Mouse (Mus musculus) adrenal gland, adult 2 months (tissue): ENCODE measurements at regions not wholly inside any gene's neighbourhood (a gene's known extent, or its start where the extent isn't known, plus 50 kb on each side); places are given as distances from the start of the nearest gene placed in this dataset.

ENCODE experiments used
- DNase-seq: peaks from one replicate; pipeline ENCODE4 v3.0.0; 2021

GRCm38 (mm10) chr17:45866876-45867652 lies 133.4 kb upstream of the 1600014C23Rik start:
- no peak for DNase-seq

GRCm38 (mm10) chr17:45866346-45866745 lies 132.7 kb upstream of the 1600014C23Rik start:
- no peak for DNase-seq

DNA sequence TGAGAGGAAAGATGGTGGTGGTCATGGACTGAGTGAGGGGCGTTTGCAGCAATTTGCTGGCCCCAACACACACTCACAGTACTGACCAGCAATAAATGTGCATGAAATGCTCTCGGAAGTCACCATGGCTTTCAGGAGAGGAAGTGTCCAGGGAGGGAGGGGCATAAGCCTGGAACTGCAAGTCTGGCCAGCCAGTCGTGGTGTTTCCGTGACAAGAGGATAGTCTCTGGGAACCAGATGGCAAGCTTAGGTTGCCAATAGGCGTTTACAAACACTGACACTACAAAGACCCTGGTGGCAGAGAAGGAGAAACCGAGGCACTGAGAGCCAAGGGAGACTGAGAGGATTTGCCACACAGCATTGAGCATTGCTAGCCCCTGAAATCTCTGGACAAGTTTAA lies 132.3 kb upstream of the 1600014C23Rik start:
- no peak for DNase-seq

DNA sequence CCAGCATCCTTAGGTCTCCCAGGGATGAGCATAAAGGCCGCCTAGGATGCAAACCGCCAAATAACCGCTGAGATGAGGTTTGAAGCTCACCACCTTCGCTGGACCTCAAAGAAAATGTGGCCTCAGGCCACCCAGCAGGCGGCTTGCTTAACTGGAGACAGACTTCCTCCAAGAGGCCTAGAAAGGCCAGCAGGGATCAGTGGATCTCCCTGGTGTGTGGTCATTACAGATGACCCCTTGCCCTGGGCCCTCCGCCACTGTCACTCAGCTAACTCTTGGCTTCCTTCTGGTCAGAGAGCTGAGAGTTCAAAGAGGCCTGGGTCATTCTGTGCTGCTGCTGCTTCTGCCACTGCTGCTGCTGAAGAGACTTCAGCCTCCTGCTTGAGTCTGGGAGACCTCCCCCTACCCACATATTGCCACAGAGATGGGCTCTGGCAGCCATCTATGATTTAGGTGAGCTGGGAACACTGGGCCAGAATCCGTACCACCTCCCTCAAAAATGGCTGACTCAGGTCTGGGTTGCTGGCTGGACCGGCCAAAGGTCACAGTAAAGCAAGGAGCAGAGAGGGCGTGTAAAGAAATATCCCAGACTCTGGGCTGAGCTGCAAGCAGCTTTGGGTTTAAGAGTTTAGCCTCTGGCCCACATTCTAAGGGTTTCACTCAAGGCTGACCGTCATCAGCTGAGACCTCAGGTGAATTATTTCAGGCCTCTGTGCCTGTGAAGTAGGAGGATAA lies 130.0 kb upstream of the 1600014C23Rik start:
- DNase-seq, result no peak

- DNase-seq, result no peak
These were observed 129.4 kb upstream of the 1600014C23Rik start for GRCm38 (mm10) chr17:45863031-45863430.

- DNase-seq, result no peak
These were observed 125.8 kb upstream of the 1600014C23Rik start for GRCm38 (mm10) chr17:45859441-45859840.

DNA sequence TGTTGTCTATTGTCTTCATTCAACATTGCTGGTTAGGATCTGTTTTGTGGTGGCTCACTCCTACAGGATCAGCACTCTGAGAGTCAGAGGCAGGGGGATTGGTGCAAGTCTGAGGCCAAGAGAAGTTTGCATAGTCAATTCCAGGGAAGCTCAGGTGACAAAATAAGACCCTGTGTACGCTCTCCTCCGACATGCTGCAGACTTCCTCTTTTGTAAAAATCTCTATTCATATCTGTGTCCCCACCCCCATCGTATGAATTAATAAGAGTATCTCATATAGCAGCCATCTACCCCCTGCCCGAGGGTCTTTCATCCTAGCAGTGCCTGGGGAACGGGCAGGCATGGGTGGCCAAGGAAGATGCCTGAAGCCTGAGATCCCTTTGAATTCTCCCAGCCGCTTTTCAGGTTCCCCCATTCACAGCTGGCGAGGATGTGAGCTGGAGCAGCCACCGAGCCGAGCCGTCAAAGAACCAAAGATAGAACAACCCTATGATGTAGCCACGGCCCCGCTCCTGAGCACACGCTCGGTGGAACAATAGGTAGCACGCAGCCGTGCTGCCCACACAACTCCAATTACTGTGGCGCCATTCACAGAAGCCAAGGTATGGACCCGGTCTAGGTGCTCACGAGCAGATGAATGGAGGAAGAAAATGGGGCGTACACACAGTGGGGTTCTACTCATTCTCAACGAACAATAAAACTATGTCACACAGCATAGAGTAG lies 120.4 kb upstream of the 1600014C23Rik start:
- no peak for DNase-seq

DNA sequence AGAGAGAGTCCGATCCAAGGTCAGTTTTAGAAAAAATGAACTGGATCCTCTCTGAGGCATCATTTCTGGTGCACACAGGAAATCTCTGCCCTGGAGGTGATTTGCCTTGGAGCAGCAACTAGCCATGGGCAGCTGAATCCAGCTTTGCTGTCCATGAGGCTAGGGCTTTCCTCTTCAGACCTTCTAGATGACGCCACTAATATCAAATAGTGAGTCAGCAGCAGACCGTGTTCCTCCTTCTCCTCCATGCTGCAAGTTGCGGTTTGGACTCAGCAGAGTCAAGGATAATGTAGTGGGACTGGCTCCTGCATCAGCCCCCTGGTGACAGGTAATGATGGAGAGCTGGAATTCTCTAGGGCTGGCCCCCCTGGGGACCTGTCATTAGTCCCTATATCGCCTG lies 118.8 kb upstream of the 1600014C23Rik start:
- DNase-seq, result peak; percentile 75

- DNase-seq, result peak; percentile 59
These were observed 118.2 kb upstream of the 1600014C23Rik start for GRCm38 (mm10) chr17:45851723-45852396.

DNA sequence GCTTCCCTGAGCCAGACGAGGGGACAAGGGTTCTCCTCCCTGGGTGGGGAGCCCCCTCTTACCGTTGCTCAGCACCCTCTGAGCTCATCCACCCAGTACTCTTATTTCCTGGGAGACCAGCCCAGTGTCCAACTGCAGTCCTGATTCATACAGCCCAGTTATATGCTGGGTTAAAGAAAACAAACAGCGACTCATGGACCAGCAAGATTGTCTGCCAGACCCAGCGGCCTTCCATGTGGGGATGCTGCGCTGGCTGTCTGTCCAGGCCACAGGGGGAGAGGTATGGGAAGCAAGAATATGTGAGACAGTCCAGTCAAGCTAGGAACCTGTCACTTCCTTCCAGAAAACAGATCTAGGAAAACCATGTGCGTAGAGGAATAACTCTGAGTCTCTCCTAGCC lies 117.3 kb upstream of the 1600014C23Rik start:
- no peak for DNase-seq

GRCm38 (mm10) chr17:45850174-45850573 lies 116.5 kb upstream of the 1600014C23Rik start:
- DNase-seq, result peak; percentile 79

DNA sequence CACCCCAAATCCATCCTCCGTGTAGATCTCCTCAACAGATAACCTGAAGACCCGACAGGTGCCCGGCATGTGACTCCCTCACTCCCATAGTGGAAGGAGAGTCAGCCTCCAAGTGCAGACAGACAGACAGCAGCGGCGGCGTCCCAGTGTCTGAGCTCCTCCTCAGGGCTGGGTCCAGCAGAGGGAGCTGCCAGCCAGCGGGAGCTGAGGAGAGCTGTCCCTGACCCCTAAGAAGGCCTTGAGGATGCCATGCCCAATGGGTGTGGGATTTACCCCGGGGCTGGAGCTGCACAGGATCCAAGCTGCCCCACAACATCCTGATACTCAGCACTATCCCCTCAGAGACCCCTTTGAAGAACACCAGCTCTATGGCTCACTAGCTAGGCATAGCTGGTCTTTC lies 115.0 kb upstream of the 1600014C23Rik start:
- peak; percentile 88 for DNase-seq

DNA sequence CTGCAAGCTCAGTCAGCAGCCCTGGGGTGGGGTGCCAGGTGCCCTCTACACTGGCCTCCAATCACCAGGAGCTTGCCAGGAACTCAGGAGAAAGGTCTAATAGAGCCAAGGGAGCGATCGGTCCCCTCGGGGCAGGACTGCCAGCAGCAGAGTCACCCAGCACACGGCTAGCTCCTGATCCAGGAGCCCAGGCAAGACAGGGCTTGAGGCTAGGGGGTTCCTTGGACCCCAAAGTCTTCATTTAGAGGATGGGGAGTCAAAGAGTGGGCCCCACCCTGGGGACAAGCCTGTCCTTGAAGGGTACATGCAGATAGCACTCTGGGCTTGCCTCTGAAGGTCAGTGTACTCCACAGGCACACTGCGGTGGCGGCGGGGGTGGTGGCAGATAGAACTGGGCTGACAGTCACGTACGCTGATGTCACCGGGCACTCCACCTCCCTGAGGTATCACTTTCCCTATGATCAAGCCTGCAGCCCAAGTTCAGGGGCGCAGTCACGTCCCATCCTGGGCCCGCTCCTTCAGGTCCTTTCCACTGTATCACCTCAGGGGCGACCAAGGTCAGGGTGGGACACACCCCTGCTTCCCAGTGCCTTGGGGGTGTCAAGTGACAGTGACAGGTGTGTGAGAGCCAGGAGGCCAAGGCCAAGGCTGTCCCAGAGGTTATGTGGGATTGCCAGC lies 114.2 kb upstream of the 1600014C23Rik start:
- peak; percentile 73 for DNase-seq

DNA sequence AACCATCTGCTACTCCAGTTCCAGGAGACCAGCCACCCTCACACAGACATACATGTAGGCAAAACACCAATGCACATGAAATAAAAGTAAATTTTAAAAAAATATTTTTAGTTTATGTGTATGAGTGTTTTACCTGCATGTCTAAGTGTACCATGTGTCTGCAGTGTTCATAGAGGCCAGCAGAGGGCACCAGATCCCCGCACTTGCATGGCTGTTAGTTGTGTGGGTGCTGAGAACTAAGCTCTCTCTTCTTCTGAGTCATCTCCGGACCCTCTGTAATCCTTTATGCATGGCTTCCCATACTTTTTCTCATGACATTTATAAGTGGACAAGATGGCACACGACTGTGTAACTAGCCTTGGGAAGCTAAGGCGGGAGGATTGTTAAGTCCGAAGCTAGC lies 112.2 kb upstream of the 1600014C23Rik start:
- DNase-seq, result no peak

- DNase-seq, result no peak
These were observed 103.1 kb upstream of the 1600014C23Rik start for GRCm38 (mm10) chr17:45836731-45837130.

- DNase-seq, result no peak
These were observed 102.6 kb upstream of the 1600014C23Rik start for GRCm38 (mm10) chr17:45836253-45836652.

DNA sequence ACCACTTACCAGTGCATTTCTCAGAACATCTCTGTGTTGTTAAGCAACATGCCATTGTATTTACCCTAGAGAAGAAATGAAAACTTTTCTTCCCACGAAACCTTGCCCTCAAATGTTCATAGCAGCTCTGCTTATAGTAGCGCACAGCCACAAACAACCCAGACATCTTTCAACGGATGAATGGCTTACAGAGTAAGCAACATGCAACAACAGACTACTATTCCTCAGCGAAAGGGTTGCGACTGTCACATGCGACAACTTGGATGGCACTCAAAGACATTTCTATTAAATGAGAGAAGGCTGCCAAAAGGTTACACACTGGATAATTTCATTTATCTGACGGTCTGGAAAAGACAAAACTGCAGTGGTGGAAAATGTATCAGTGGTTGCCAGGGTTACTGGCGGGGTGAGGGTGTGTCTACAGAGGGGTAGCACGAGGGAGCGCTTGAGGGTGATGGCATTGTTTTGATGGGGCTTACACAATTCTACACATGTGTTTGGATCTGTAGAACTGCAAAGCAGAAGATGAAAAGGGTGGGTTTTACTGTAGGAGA lies 101.0 kb upstream of the 1600014C23Rik start:
- no peak for DNase-seq

DNA sequence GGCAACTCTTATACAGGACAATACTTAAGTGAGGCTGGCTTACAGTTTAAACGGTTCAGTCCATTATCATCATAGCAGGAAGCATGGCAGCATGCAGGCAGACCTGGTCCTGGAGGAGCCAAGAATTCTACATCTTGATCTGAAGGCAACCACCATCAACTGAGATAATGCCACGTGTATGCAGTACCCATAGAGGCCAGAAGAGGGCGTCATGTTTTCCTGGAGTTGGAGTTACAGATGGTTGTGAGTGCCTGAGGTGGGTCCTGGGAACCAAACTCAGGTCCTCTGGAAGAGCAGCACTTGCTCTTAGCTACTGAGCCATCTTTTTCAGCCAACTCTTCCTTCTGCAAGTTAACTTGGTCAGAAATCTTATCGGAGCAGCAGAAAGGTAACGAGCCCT lies 96.7 kb upstream of the 1600014C23Rik start:
- no peak for DNase-seq

- no peak for DNase-seq
These were observed 95.9 kb upstream of the 1600014C23Rik start for GRCm38 (mm10) chr17:45829571-45829970.

GRCm38 (mm10) chr17:45828843-45829242 lies 95.2 kb upstream of the 1600014C23Rik start:
- no peak for DNase-seq

DNA sequence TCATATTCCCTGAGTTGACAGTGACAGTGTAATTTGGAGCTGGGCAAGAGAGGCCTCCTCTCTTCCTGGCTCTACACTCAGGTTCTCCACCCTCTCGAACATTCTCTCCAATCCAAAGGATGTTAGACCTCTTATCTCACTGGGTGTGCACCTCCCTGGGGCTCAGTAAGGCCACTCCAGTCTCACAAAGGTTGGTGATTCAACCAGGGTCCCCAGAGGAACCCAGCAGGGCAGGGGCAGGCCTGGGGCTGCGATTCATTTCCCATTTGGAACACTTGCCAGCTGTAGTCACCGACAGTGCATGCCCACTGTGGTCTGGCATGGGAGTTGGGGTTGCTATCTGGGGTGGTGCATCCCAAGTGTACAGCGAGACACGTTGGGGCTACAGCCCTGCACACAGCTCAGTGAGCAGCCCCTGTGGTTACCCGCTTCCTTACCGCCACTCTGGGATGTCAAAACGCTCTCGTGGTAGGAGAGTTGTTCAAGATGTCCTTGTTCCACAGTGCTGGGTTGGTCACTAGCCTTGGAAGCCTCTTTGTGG lies 94.7 kb upstream of the 1600014C23Rik start:
- DNase-seq, result no peak
